Mouse (Mus musculus) spleen, adult 12 weeks (tissue): Measurements from ENCODE around the gene Olfr559.
A peak's percentile ranks its signal among the peaks of the same experiment; 100 is the strongest.

ENCODE experiments used
- DNase-seq: peaks from one replicate; pipeline ENCODE4 v3.0.0; 2022; ENCODE audit warnings: low spot score

Gene Olfr559

GRCm38 (mm10) chr7:102727391-102727790 lies at the start of gene Olfr559:
TSS of gene Olfr559 (minus strand) at chr7:102727491.
- DNase-seq: no peak

- no peak for DNase-seq
Measured at GRCm38 (mm10) chr7:102770921-102771320, 43.6 kb upstream of the Olfr559 start, which contains the start of gene Olfr561. TSS of gene Olfr561 (plus strand) at chr7:102771221.

DNA sequence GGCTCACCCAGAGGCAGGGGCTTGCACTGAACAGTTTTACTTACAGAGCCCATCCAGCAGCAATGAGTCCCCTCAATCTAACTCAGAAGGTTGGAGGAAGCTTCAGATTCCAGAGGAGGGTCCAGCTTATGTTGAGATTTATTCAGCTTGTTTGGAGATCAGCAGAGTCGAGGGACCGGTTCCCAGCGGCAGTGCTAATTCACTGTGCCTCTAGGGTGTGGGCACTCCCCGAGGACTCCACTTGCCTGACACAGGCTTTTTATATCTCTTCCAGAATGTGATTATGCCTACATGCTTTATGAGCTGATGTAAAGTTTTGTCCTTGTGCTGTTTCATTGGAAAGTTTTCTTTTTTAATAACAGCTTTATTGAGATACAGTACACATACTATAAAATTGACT lies 32.0 kb upstream of the Olfr559 start, which contains the start of the genes Olfr560 and Olfr78:
Gene Olfr560, minus strand, starts transcription at position 101 of the 400 bp plus-strand sequence.
Gene Olfr78, minus strand, starts transcription at position 206 of the 400 bp plus-strand sequence.
- DNase-seq: no peak

- no peak for DNase-seq
Measured at GRCm38 (mm10) chr7:102752086-102752485, 24.8 kb upstream of the Olfr559 start.

- no peak for DNase-seq
Measured at GRCm38 (mm10) chr7:102737705-102738104, 10.4 kb upstream of the Olfr559 start.

DNA sequence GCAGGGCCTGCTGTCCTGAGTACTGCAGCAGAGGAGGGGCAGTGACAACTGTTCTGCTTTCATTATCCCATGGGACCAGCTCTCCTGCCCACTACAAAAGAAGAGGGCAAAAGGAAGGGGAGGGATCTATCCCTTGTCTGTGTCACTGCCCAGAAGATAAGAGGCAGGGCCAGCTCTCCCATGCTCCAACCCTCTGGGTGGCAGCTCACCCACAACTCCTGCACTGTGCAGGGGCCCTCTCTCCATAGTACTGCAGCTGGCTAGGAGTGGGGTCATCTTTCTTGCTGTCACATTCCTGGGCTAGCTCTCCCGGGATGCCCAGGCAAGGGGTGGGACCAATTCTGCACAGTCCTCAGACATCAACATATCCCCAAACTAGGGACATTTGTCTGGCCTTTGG lies 6.5 kb upstream of the Olfr559 start:
- DNase-seq: no peak

GRCm38 (mm10) chr7:102718970-102719369 lies 8.3 kb downstream of the Olfr559 start, which contains the start of gene Olfr33:
TSS of gene Olfr33 (minus strand) at chr7:102719070.
- DNase-seq: no peak

GRCm38 (mm10) chr7:102701915-102702314 lies 25.4 kb downstream of the Olfr559 start, which contains the start of gene Olfr558:
TSS of gene Olfr558 (plus strand) at chr7:102702215.
- no peak for DNase-seq

DNA sequence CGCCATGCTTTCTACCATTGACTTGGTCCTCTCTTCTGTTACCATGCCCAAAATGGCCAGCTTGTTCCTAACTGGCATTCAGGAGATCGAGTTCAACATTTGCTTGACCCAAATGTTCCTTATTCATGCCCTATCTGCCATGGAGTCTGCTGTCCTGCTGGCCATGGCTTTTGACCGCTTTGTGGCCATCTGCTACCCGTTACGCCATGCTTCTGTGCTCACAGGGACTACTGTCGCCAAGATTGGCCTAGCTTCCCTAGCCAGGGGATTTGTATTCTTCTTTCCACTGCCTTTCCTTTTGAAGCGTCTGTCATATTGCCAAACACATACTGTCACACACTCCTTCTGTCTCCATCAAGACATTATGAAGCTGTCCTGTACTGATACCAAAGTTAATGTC lies 28.8 kb downstream of the Olfr559 start:
- DNase-seq: no peak

- DNase-seq: no peak
Measured at GRCm38 (mm10) chr7:102695358-102696125, 31.7 kb downstream of the Olfr559 start, which contains the start of gene Olfr557. TSS of gene Olfr557 (plus strand) at chr7:102695910.

DNA sequence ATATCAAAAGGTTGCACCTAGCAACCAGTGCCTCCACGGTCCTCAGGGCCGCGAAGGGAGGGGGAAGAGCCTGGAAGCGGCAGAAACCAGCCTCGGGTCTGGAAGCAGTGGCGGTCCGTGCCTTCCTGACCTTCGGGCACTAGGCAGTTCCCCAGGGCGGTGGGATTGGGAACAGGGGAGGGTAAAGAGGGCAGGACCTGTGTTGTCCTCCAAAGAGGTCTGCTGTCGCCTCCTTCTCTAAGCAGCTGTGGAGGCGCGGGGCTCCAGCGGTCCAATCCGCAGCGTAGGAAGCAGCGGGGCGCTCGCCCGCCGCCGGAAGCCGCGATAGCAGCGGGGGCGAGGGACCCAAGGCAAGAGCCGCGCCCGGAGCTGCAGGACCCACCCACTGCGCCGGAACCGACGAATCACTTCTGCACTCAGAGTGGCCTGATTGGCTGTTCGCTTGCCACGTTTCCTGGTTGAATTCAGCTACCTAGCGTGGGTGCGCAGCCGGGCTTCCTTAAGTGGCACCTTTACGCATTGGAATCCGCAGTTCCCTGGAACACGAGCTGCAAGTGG lies 40.3 kb downstream of the Olfr559 start, which contains the start of gene Trim68:
Gene Trim68, minus strand, starts transcription at position 384 of the 558 bp plus-strand sequence.
- peak; percentile 68 for DNase-seq

- DNase-seq: no peak
Measured at GRCm38 (mm10) chr7:102681916-102682315, 45.4 kb downstream of the Olfr559 start.

DNA sequence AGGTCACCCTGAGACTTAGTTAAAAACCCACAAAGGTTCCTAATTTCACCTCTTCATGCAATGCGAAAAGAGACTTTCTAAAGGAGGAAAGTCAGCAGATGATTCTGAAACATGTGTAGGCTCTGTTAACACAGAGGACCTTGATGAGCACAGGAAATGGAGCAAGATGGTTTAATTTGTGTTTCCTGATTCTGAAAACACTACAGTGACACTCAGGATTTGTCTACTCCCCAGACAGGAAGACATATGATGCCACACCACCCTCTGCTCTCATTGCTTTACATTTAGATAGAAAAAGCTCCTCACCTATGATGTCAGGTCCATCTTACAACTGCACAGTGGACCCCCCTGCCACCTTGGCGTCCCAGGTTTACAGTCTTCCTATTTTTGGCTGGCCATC lies 51.1 kb downstream of the Olfr559 start:
- no peak for DNase-seq
